Mouse (Mus musculus): ENCODE data around the gene Tpr.

- TF ChIP-seq CTCF (IDR thresholded peaks at IDR 0.05; ENCODE audit: borderline replicate concordance, insufficient read depth, low read depth, low read length) (no peak), POLR2A (IDR thresholded peaks at IDR 0.05; ENCODE audit: borderline replicate concordance, insufficient read depth, low read length) (no peak)
These were observed 11.3 kb downstream of the Tpr start for GRCm38 (mm10) chr1:150403914-150404313.

All from cerebellum, adult 2 months (tissue).